Mouse (Mus musculus) lung, postnatal 36 days (tissue): ENCODE measurements around the gene Rhox12.
A peak's percentile ranks its signal among the peaks of the same experiment; 100 is the strongest.

Experiments
- DNase-seq: peaks from one replicate; pipeline ENCODE4 v3.0.0; 2022; ENCODE audit warnings: mixed read lengths

The Rhox12 gene

GRCm38 (mm10) chrX:38110807-38111206, at the start of gene Rhox12:
Rhox12 (minus strand) TSS chrX:38110907.
- no peak for DNase-seq

GRCm38 (mm10) chrX:38159097-38159496, 48.4 kb upstream of the Rhox12 start:
- DNase-seq = no peak

DNA sequence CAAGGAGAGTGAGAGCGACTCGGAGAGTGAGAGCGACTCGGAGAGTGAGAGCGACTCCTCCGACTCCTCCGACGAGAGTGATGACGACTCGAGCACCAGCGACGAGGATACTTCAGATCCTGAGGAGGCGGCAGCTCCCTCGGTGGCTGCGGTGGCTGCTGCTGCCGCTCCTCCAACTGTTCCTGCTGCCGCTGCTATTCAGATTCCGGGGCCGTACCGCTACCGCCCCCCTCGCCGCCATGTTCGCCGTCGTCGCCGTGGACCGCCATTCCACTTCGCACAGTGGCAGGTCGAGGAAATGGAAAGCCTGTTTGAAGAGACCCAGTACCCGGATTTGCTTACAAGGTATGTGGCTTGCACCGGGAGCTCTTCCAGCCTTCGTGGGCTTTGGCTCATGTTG, 10.8 kb upstream of the Rhox12 start:
- no peak for DNase-seq

GRCm38 (mm10) chrX:38120982-38121381, 10.3 kb upstream of the Rhox12 start, which contains the start of gene Rhox13:
Rhox13 (plus strand) TSS chrX:38121219.
- no peak for DNase-seq

DNA sequence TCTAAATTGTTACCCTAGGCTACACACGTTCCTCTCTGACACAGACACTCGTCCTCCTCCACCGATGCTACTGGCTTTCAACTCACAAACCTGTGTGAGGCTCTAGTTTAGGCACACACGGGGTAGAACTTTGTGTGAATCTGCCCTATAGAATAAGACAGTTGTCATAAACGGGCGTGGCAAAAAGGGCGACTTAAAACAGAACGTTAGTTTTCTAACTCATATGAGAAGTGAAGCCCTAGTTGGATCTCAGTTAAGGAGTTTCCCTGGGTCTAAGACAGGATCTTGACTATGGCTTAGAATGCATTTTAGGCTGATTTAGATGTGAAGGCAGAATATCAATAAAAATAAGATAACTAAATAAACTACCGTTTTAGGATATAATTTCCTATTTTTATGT, 25.7 kb downstream of the Rhox12 start, which contains the start of gene Rhox11:
Rhox11 (minus strand) TSS at position 101 of the 400 bp plus-strand sequence.
- no peak for DNase-seq

- peak; percentile 38 for DNase-seq
Observed at GRCm38 (mm10) chrX:38084226-38084625, 26.5 kb downstream of the Rhox12 start.

DNA sequence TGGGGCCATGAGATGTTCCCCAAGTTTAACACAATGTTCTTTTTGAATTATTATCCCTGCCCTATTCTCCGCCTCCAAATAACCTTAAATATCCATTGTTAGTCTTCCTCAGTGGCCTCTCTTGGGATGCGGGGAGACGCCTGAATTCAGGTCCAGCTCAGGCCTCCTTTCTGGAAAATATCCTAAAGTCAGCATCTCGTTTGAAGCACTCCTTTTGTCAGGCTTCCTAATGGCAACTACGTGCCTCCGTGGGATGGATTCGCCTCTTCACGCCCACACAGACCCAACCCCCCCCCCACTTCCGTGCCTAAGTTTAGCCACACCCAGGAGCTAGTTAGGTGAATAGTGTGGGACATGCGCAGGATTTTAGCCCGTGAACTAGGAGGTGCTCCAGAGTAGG, 44.5 kb downstream of the Rhox12 start, which contains the start of gene Rhox10:
Rhox10 (plus strand) TSS at position 301 of the 400 bp plus-strand sequence.
- DNase-seq = no peak

DNA sequence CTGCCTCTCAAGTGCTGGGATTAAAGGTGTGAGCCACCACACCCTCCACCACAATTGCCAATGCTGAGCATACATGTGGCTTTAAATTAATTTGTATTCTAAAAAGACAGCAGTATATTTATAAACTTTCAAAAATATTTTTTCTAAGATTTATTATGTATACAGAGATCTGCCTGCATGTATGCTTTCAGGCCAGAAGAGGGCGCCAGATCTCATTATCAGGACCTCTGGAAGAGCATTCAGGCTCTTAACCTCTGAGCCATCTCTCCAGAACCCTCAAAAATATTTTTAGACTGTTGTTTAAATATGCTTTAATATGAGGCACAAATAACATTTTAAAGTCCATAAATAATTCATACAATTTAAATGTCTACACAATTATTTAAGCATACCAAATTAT, 49.2 kb downstream of the Rhox12 start:
- DNase-seq = peak; percentile 8
